ENCODE assay signal across 13 mouse cellular contexts in genomic region chr11:57404172-57404571, GRCm38 (mm10).
DNase-seq lines count a peak whose midpoint lies in the region; ATAC-seq lines count a peak whose summit lies in the region.
"Had no signal": no experiment of that assay in that cellular context is flagged by ENCODE, and none has a peak within 500 bp of the region (broad histone marks: within the 10 kb centered on the region; RNA-seq: fewer than 3 reads in every experiment).

No protein-coding gene starts in this region.

- H3K4me2 ChIP-seq in hindbrain, embryonic 12.5 days (replicated peaks): no peak overlapping the region
- H3K4me2 ChIP-seq: limb, embryonic 12.5 days; neural tube, embryonic 12.5 days had no signal

- no peak for ATAC-seq in hindbrain, embryonic 12.5 days (ENCODE audit: low FRiP score)
- ATAC-seq: activated CD4-positive, CD25-positive, alpha-beta regulatory T cell, adult 4 months had no signal

- no peaks in the 10 kb centered on the region for H3K4me1 ChIP-seq in hindbrain, embryonic 10.5 days (replicated peaks)
- H3K4me1 ChIP-seq in hindbrain, embryonic 12.5 days: no peaks in the 10 kb centered on the region
- H3K4me1 ChIP-seq: limb, embryonic 12.5 days; neural tube, embryonic 12.5 days had no signal

- H3K9ac ChIP-seq in hindbrain, embryonic 12.5 days: no peak overlapping the region
- H3K9ac ChIP-seq: limb, embryonic 12.5 days; neural tube, embryonic 12.5 days had no signal

- WGBS in hindbrain, embryonic 10.5 days: 68% methylated on average over 9 of the region's 9 CpGs
- WGBS in hindbrain, embryonic 12.5 days: 52% methylated on average over 9 of the region's 9 CpGs
- WGBS in large intestine, adult 2 months: 34% methylated on average over 9 of the region's 9 CpGs

- no peaks in the 10 kb centered on the region for H3K36me3 ChIP-seq in hindbrain, embryonic 10.5 days
- H3K36me3 ChIP-seq in hindbrain, embryonic 12.5 days: no peaks in the 10 kb centered on the region
- H3K36me3 ChIP-seq: limb, embryonic 12.5 days; neural tube, embryonic 12.5 days had no signal

- no peak overlapping the region for H3K27ac ChIP-seq in hindbrain, embryonic 10.5 days
- no peak overlapping the region for H3K27ac ChIP-seq in hindbrain, embryonic 12.5 days
- H3K27ac ChIP-seq: kidney, postnatal 0 days; limb, embryonic 12.5 days; neural tube, embryonic 12.5 days had no signal

- H3K9me3 ChIP-seq in hindbrain, embryonic 10.5 days: no peaks in the 10 kb centered on the region; the same call in 1 of the 2 replicates
- H3K9me3 ChIP-seq in hindbrain, embryonic 12.5 days (replicated peaks): no peaks in the 10 kb centered on the region
- H3K9me3 ChIP-seq: neural tube, embryonic 12.5 days had no signal

- DNase-seq in hindbrain, embryonic 10.5 days (ENCODE audit: low spot score): peak; percentile 4
- peak; percentile 5 for DNase-seq in urinary bladder, postnatal 14 days (ENCODE audit: low spot score)
- DNase-seq in urinary bladder, adult 2 months (ENCODE audit: low spot score): no peak
- DNase-seq in large intestine, adult 2 months (ENCODE audit: low read depth, low spot score): peak; percentile 1
- no peak for DNase-seq in frontal cortex, postnatal 25 days (ENCODE audit: low spot score in 2 of 2)
- DNase-seq in frontal cortex, postnatal 36 days (ENCODE audit: low spot score in 2 of 2): no peak
- DNase-seq: cerebellum, adult 18-20 months; thymus, adult 18-20 months had no signal

- H3K4me3 ChIP-seq in hindbrain, embryonic 10.5 days: no peak overlapping the region
- H3K4me3 ChIP-seq in hindbrain, embryonic 12.5 days: no peak overlapping the region
- H3K4me3 ChIP-seq: limb, embryonic 12.5 days; neural tube, embryonic 12.5 days had no signal

- H3K27me3 ChIP-seq in hindbrain, embryonic 10.5 days (ENCODE audit: insufficient read depth, poor library complexity, severe bottlenecking): no peaks in the 10 kb centered on the region
- H3K27me3 ChIP-seq in hindbrain, embryonic 12.5 days: no peaks in the 10 kb centered on the region
- H3K27me3 ChIP-seq: limb, embryonic 12.5 days; neural tube, embryonic 12.5 days had no signal

Comparison
In these comparisons a context has a peak if more than half of its experiments do, and no peak if none do; other contexts are left out.
1. DNase-seq: peak in hindbrain, embryonic 10.5 days (single experiment), urinary bladder, postnatal 14 days (single experiment) and large intestine, adult 2 months (single experiment); none in urinary bladder, adult 2 months (single experiment), frontal cortex, postnatal 25 days (0 of 2) and frontal cortex, postnatal 36 days (0 of 2).